Mouse (Mus musculus) cerebellum, adult 2 months (tissue): ENCODE results near the gene Olfr571. TPM values are rescaled to one million over a fixed set of nuclear protein-coding genes. Genes with fewer than 3 reads are reported as not detected.

Source experiments
- DNase-seq, 2 experiments: peaks; one replicate each; pipeline ENCODE4 v3.0.0; 2021
- H3K27ac ChIP-seq: fragments of 200-500 bp; 2 replicates; pipeline ENCODE4 v1.5.1; 2012; ENCODE audit warnings: low read length, control low read depth, inconsistent platforms; ENCODE audit not compliant: insufficient read depth
- H3K27me3 ChIP-seq: fragments of 200-500 bp; 2 replicates; pipeline ENCODE4 v1.6.1; 2012; ENCODE audit warnings: inconsistent platforms, mild to moderate bottlenecking, low read length, moderate library complexity; ENCODE audit not compliant: control insufficient read depth, insufficient read depth
- H3K4me1 ChIP-seq: fragments of 200-500 bp; 2 replicates; pipeline ENCODE4 v1.6.1; 2011; ENCODE audit warnings: low read length; ENCODE audit not compliant: control insufficient read depth, insufficient read depth
- H3K4me3 ChIP-seq: fragments of 200-500 bp; replicated peaks from 2 replicates; pipeline ENCODE3; 2011; ENCODE audit warnings: mild to moderate bottlenecking, low read depth, low read length, control low read depth; ENCODE audit not compliant: insufficient read depth
- CTCF ChIP-seq: fragments of 200-500 bp; IDR thresholded peaks from 2 replicates; pipeline ENCODE4 v1.5.1; 2011; ENCODE audit warnings: low read depth, mild to moderate bottlenecking, control low read depth, low read length, moderate library complexity, borderline replicate concordance; ENCODE audit not compliant: insufficient read depth
- POLR2A ChIP-seq: fragments of 200-500 bp; IDR thresholded peaks from 2 replicates; pipeline ENCODE4 v1.6.1; 2011; ENCODE audit warnings: low read length, control low read depth, borderline replicate concordance; ENCODE audit not compliant: insufficient read depth
- WGBS: fragments of 180-500 bp; shearing (Covaris S2); methylation state at CpG from one replicate; pipeline ENCODE4 v1.1.7; 2018; 5-methylcytosine and 5-hydroxymethylcytosine counted together
- polyA plus RNA-seq: library from polyadenylated mRNA; depleted of rRNA; stranded (reverse); fragments of >200 nt; gene quantifications from 2 replicates; pipeline ENCODE4 v1.2.3, GENCODE M21; 2012; rRNA removed

The Olfr571 gene
- polyA plus RNA-seq = not detected in 2 replicates

GRCm38 (mm10) chr7:102917032-102917875 lies at the start of gene Olfr571:
Olfr571 (minus strand) TSS chr7:102917536.
- DNase-seq = no peak
- Histone ChIP-seq H3K27me3 (no peaks in the 10 kb centered on the region), H3K4me1 (no peaks in the 10 kb centered on the region), H3K4me3 (no peak within 1 kb of the TSS), H3K27ac (no peak within 1 kb of the TSS)
- WGBS = 71% methylated on average over 4 of the region's 4 CpGs
- TF ChIP-seq CTCF (no peak), POLR2A (no peak)

DNA sequence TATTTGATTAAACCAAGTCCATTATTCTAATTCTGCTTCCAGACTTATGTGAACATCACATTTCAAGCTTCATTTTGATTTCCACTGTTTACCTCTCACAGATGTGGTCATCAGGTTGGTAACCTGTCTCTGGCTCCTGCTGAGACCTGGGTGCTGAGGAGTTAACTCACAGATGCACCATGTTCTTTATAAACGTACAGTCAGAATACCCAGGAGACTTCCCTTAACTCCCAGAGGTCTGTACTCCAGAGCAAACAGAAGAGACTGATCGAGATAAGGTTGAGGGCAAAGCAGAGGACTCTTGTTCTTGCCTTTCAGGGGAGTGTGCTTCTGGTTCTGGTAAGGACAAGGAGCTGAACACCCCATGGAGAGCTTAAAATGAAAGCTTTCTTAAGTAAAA lies 45.0 kb upstream of the Olfr571 start, which contains the start of gene Olfr576:
Olfr576 (plus strand) TSS at position 301 of the 400 bp plus-strand sequence.
- WGBS = 28% methylated on average over 2 of the region's 2 CpGs
- H3K4me1 ChIP-seq = no peaks in the 10 kb centered on the region; the same call in 1 of the 2 replicates
- H3K27ac ChIP-seq = no peak within 1 kb of the TSS
- TF ChIP-seq POLR2A = no peak
- no peak for TF ChIP-seq CTCF
- H3K4me3 ChIP-seq = no peak within 1 kb of the TSS
- no peak for DNase-seq
- H3K27me3 ChIP-seq = no peaks in the 10 kb centered on the region

DNA sequence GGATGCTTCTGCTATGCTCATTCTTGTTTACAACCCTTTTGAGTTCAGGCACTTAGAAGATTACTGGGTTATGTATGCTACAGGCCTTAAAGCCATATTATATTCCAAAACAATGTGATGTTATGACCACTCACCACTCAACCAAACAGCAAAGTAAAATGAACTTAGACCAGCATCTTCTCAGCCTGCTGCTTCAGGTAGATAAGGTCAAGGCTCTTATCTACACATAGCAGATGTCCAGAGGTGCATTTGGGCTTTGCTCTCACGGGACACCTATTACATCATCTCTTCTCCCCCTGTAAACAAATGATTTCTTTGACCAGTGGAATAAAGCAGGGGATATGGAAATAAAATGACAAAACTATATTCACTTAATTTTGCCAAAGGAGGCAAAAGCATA lies 41.3 kb upstream of the Olfr571 start, which contains the start of gene Olfr575:
Olfr575 (minus strand) TSS at position 183 of the 400 bp plus-strand sequence.
- H3K27me3 ChIP-seq = no peaks in the 10 kb centered on the region
- H3K27ac ChIP-seq = no peak within 1 kb of the TSS
- H3K4me1 ChIP-seq = no peaks in the 10 kb centered on the region; the same call in 1 of the 2 replicates
- H3K4me3 ChIP-seq = no peak within 1 kb of the TSS
- DNase-seq = no peak
- 63% methylated on average over 1 of the region's 1 CpGs for WGBS
- TF ChIP-seq POLR2A (no peak), CTCF (no peak)

DNA sequence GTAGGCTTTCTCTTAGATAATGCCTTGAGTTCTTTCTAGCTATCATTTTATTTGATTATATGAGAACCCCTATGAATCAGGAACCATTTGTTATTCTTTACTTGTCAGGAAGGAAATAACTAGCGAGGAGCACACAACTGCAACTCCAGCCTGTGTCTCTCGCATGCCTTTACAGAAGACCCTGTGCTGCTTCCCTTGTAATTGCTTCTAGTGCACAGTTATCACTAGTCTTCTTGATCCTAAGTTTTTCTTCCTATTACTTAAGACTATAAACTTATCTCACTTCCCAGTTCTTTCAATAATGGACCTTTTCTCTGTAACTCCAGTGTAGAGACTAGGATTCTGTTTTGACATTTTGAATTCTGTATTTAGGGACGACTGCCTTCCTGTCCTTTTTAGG lies 40.8 kb upstream of the Olfr571 start:
- DNase-seq = no peak
- Histone ChIP-seq H3K27me3 (no peaks in the 10 kb centered on the region), H3K4me3 (no peak overlapping the region), H3K27ac (no peak overlapping the region), H3K4me1 (no peaks in the 10 kb centered on the region; the same call in 1 of the 2 replicates)
- TF ChIP-seq POLR2A (no peak), CTCF (no peak)
- 77% methylated on average over 3 of the region's 3 CpGs for WGBS

GRCm38 (mm10) chr7:102950732-102951131 lies 33.4 kb upstream of the Olfr571 start:
- WGBS = 62% methylated on average over 1 of the region's 1 CpGs
- Histone ChIP-seq H3K27ac (no peak overlapping the region), H3K4me3 (no peak overlapping the region), H3K4me1 (no peaks in the 10 kb centered on the region), H3K27me3 (no peaks in the 10 kb centered on the region)
- no peak for TF ChIP-seq CTCF
- TF ChIP-seq POLR2A = no peak
- DNase-seq = no peak

DNA sequence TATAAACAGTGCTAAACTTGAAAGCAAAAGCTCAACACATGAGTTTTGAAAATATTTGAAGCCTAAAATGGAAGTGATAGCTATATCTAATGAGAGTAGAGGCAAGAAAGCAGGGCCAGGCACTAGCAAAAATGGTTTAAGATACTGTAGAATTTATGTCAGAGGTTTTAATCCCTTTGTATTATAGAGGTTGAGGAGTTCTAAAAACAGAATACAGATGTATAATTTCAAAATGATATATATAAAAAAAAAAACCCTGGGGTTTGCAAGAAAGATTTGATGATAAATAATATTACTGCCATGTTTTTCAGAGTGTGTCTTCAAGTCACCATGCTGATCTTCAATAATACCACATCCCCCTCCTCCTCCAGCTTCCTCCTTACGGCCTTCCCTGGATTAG lies 30.8 kb upstream of the Olfr571 start, which contains the start of gene Olfr574:
Olfr574 (plus strand) TSS at position 301 of the 400 bp plus-strand sequence.
- H3K4me1 ChIP-seq = no peaks in the 10 kb centered on the region
- no peaks in the 10 kb centered on the region for H3K27me3 ChIP-seq
- H3K27ac ChIP-seq = no peak within 1 kb of the TSS
- no peak within 1 kb of the TSS for H3K4me3 ChIP-seq
- TF ChIP-seq CTCF = no peak
- no peak for TF ChIP-seq POLR2A
- no peak for DNase-seq
- 93% methylated on average over 1 of the region's 1 CpGs for WGBS

- Histone ChIP-seq H3K27ac (no peak overlapping the region), H3K27me3 (no peaks in the 10 kb centered on the region), H3K4me3 (no peak overlapping the region), H3K4me1 (no peaks in the 10 kb centered on the region)
- 86% methylated on average over 1 of the region's 1 CpGs for WGBS
- DNase-seq = no peak
- TF ChIP-seq POLR2A (no peak), CTCF (no peak)
Measured at GRCm38 (mm10) chr7:102943417-102943816, 26.1 kb upstream of the Olfr571 start.

DNA sequence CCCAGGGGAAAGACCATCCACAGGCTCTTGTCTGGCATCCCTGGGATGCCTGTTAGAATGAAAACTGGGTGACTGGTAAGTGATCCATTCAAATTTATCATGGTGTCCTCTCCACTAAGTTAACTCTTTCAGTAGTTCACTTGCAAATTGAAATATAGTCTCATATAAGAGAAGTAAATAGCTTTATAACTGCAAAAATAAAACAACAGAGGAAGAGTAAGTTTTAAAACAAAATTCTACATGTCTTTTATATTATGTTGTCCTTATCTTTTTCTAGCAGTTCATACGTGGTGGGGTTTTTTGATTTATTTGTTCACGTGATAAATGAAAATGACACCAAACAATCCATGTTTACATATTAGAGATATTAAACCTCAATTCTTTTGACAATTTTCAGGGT lies 25.1 kb upstream of the Olfr571 start, which contains the start of gene Olfr573-ps1:
Olfr573-ps1 (minus strand) TSS at position 101 of the 400 bp plus-strand sequence.
- no peaks in the 10 kb centered on the region for H3K27me3 ChIP-seq
- WGBS = 92% methylated on average over 2 of the region's 2 CpGs

More for the DNA sequence above, 25.1 kb upstream of the Olfr571 start, which contains the start of gene Olfr573-ps1:
- no peaks in the 10 kb centered on the region for H3K4me1 ChIP-seq
- H3K27ac ChIP-seq = no peak within 1 kb of the TSS
- no peak for DNase-seq
- no peak for TF ChIP-seq CTCF
- no peak for TF ChIP-seq POLR2A
- H3K4me3 ChIP-seq = no peak within 1 kb of the TSS
